Mouse (Mus musculus) liver, embryonic 14.5 days (tissue): Measurements from ENCODE around the gene Slc5a12. TPM values are rescaled to one million over a fixed set of nuclear protein-coding genes. Genes with fewer than 3 reads are reported as not detected.

Experiments
- ATAC-seq: fragments of 200-750 bp; cut with Nextera tagmentation; 2 replicates; pipeline ENCODE4 v1.8.0; 2017; ENCODE audit warnings: moderate number of reproducible peaks, mild to moderate bottlenecking, moderate library complexity; ENCODE audit not compliant: insufficient read depth
- DNase-seq, 3 experiments: peaks; one replicate each; pipeline ENCODE4 v3.0.0-alpha.2; 2012 to 2013; ENCODE audit warnings: low read depth in 3 of 3, low spot score in 3 of 3
- H3K27ac ChIP-seq: fragments of 300-500 bp; sonication (generic); 2 replicates; pipeline ENCODE4 v1.5.1; 2014; ENCODE audit warnings: moderate library complexity, mild to moderate bottlenecking, control low read depth, inconsistent platforms
- H3K27me3 ChIP-seq: fragments of 300-500 bp; sonication (generic); 2 replicates; pipeline ENCODE4 v1.6.1; 2014; ENCODE audit warnings: mild to moderate bottlenecking, low read length, moderate library complexity; ENCODE audit not compliant: control insufficient read depth, insufficient read depth
- H3K36me3 ChIP-seq: fragments of 300-500 bp; sonication (generic); replicated peaks from 2 replicates; pipeline ENCODE4 v1.6.1; 2014; ENCODE audit warnings: low read depth; ENCODE audit not compliant: control insufficient read depth, insufficient read depth
- H3K4me1 ChIP-seq, 2 experiments: fragments of 200-500 bp in 1 of 2; fragments of 300-500 bp in 1 of 2; sonication (generic) in 1 of 2; replicated peaks; 2 replicates each; pipeline ENCODE4 v1.6.1; 2012 to 2014; ENCODE audit warnings: antibody characterized with exemption in 1 of 2, inconsistent platforms in 1 of 2, low read length in 1 of 2; ENCODE audit not compliant: control insufficient read depth in 2 of 2, insufficient read depth in 2 of 2
- H3K4me2 ChIP-seq: fragments of 300-500 bp; sonication (generic); 2 replicates; pipeline ENCODE4 v1.6.1; 2014; ENCODE audit warnings: low read depth, mild to moderate bottlenecking, control low read depth, moderate library complexity
- H3K4me3 ChIP-seq, 2 experiments: fragments of 200-500 bp in 1 of 2; fragments of 300-500 bp in 1 of 2; sonication (generic) in 1 of 2; 2 replicates each; pipeline ENCODE4 v1.5.1; 2012 to 2014; ENCODE audit warnings: low read depth in 2 of 2, low read length in 2 of 2, mild to moderate bottlenecking in 2 of 2, control low read depth in 1 of 2, inconsistent platforms in 1 of 2, moderate library complexity in 1 of 2; ENCODE audit not compliant: insufficient read depth in 1 of 2
- H3K9ac ChIP-seq: fragments of 300-500 bp; sonication (generic); replicated peaks from 2 replicates; pipeline ENCODE4 v1.6.1; 2014; ENCODE audit warnings: mild to moderate bottlenecking, control low read depth, moderate library complexity
- H3K9me3 ChIP-seq: fragments of 300-500 bp; sonication (generic); 2 replicates; pipeline ENCODE4 v1.6.1; 2016; ENCODE audit warnings: low read length, mixed read lengths; ENCODE audit not compliant: control insufficient read depth
- CTCF ChIP-seq: IDR thresholded peaks from 2 replicates; pipeline ENCODE4 v1.5.1; 2016; ENCODE audit warnings: antibody characterized with exemption, low read depth, control low read depth
- EP300 ChIP-seq: IDR thresholded peaks from 2 replicates; pipeline ENCODE4 v1.6.1; 2016; ENCODE audit warnings: antibody characterized with exemption, low read depth
- WGBS: fragments of 180-500 bp; shearing (Covaris S2); extraction: QIAGEN DNeasy Blood & Tissue Kit; methylation state at CpG from one replicate; pipeline ENCODE4 v1.1.7; 2014; ENCODE audit not compliant: insufficient replicate concordance; 5-methylcytosine and 5-hydroxymethylcytosine counted together
- polyA plus RNA-seq, 2 experiments: library from polyadenylated mRNA; depleted of rRNA in 1 of 2; stranded (reverse) in 1 of 2; unstranded in 1 of 2; fragments of >200 nt; fragmentation: Nextera tagmentation in 1 of 2; extraction: Ambion mirVana in 1 of 2; gene quantifications; 2 replicates each; pipeline versions ENCODE4 v1.2.1 to v1.2.3; 2012 to 2014

Slc5a12 gene
- polyA plus RNA-seq, 2 experiments = not detected

DNA sequence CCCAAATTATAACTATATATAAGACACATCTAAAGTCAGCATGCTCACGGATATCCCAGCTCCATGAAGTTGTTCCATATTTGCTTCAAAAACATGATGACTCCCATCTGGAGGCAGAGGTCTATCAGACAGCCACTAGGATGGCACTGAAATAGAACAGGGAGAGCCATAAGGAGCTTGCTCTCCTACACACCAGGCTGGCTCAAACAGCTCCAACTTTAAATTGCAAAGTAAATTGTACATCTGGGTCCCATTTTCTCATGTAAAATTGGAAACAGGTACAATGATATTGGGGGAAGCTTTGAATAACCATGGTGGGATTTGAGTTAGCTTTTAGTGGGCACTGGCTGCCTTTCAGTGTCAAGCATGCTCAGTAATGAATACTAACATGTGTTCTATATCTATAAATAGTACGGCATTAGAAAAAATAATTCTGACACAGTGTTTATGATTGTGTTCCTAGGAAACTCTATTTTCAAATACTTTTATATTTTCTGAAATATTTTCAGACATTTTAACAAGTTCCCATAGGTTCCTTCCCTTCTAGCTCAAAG lies 74.0 kb downstream of the Slc5a12 start:
- no peak overlapping the region for H3K27ac ChIP-seq
- H3K4me2 ChIP-seq = no peak overlapping the region
- TF ChIP-seq CTCF (no peak), EP300 (no peak)
- WGBS = 66% methylated on average over 2 of the region's 2 CpGs
- no peaks in the 10 kb centered on the region for H3K27me3 ChIP-seq
- H3K36me3 ChIP-seq = no peaks in the 10 kb centered on the region
- H3K9ac ChIP-seq = no peak overlapping the region
- no peaks in the 10 kb centered on the region for H3K4me1 ChIP-seq
- ATAC-seq (no peak), DNase-seq (no peak)
- no peaks in the 10 kb centered on the region for H3K9me3 ChIP-seq
- H3K4me3 ChIP-seq = no peak overlapping the region

Other genes starting within 250 kb of the Slc5a12 start
- 0.10 and 0.28 TPM in 2 replicates for gene Fibin, start 234.1 kb upstream of the Slc5a12 start, polyA plus RNA-seq (2012; rRNA removed)
- 0.23 and 0.24 TPM in 2 replicates for gene Fibin, start 234.1 kb upstream of the Slc5a12 start, polyA plus RNA-seq (2014; fragmentation: Nextera tagmentation; extraction: Ambion mirVana)
- gene Muc15, start 124.0 kb downstream of the Slc5a12 start, polyA plus RNA-seq (2012; rRNA removed) = not detected in 2 replicates
- gene Muc15, start 124.0 kb downstream of the Slc5a12 start, polyA plus RNA-seq (2014; fragmentation: Nextera tagmentation; extraction: Ambion mirVana) = not detected in 2 replicates